Mouse (Mus musculus): ENCODE measurements around the gene Fnbp1.

Fnbp1 gene

GRCm38 (mm10) chr2:31067696-31068245, 74.0 kb downstream of the Fnbp1 start:
- DNase-seq (ENCODE audit: low read depth, low spot score), result no peak

- no peak for DNase-seq (ENCODE audit: low read depth, low spot score)
Measured at GRCm38 (mm10) chr2:31067059-31067595, 74.7 kb downstream of the Fnbp1 start.

GRCm38 (mm10) chr2:31066019-31066789, 75.6 kb downstream of the Fnbp1 start:
- DNase-seq (ENCODE audit: low read depth, low spot score), result no peak

GRCm38 (mm10) chr2:31061868-31062628, 79.8 kb downstream of the Fnbp1 start:
- DNase-seq (ENCODE audit: low read depth, low spot score), result no peak

GRCm38 (mm10) chr2:31060787-31061730, 80.7 kb downstream of the Fnbp1 start:
- no peak for DNase-seq (ENCODE audit: low read depth, low spot score)

GRCm38 (mm10) chr2:31060271-31060670, 81.5 kb downstream of the Fnbp1 start:
- DNase-seq (ENCODE audit: low read depth, low spot score), result no peak

GRCm38 (mm10) chr2:31058443-31058842, 83.4 kb downstream of the Fnbp1 start:
- no peak for DNase-seq (ENCODE audit: low read depth, low spot score)

- no peak for DNase-seq (ENCODE audit: low read depth, low spot score)
Measured at GRCm38 (mm10) chr2:31057549-31058177, 84.1 kb downstream of the Fnbp1 start.

GRCm38 (mm10) chr2:31056070-31056469, 85.7 kb downstream of the Fnbp1 start:
- no peak for DNase-seq (ENCODE audit: low read depth, low spot score)

- no peak for DNase-seq (ENCODE audit: low read depth, low spot score)
Measured at GRCm38 (mm10) chr2:31053851-31054340, 87.9 kb downstream of the Fnbp1 start.

- no peak for DNase-seq (ENCODE audit: low read depth, low spot score)
Measured at GRCm38 (mm10) chr2:31053426-31053825, 88.4 kb downstream of the Fnbp1 start.

GRCm38 (mm10) chr2:31052441-31052840, 89.4 kb downstream of the Fnbp1 start:
- no peak for DNase-seq (ENCODE audit: low read depth, low spot score)

- DNase-seq (ENCODE audit: low read depth, low spot score), result no peak
Measured at GRCm38 (mm10) chr2:31048037-31048436, 93.8 kb downstream of the Fnbp1 start.

GRCm38 (mm10) chr2:31043856-31044255, 98.0 kb downstream of the Fnbp1 start:
- no peak for DNase-seq (ENCODE audit: low read depth, low spot score)

- no peak for DNase-seq (ENCODE audit: low read depth, low spot score)
Measured at GRCm38 (mm10) chr2:31042881-31043280, 98.9 kb downstream of the Fnbp1 start.

GRCm38 (mm10) chr2:31041386-31041785, 100.4 kb downstream of the Fnbp1 start:
- no peak for DNase-seq (ENCODE audit: low read depth, low spot score)

- no peak for DNase-seq (ENCODE audit: low read depth, low spot score)
Measured at GRCm38 (mm10) chr2:31040487-31040886, 101.3 kb downstream of the Fnbp1 start.

GRCm38 (mm10) chr2:31040043-31040442, 101.8 kb downstream of the Fnbp1 start:
- no peak for DNase-seq (ENCODE audit: low read depth, low spot score)

GRCm38 (mm10) chr2:31036811-31037210, 105.0 kb downstream of the Fnbp1 start:
- DNase-seq (ENCODE audit: low read depth, low spot score), result no peak

- DNase-seq (ENCODE audit: low read depth, low spot score), result no peak
Measured at GRCm38 (mm10) chr2:31031972-31032371, 109.8 kb downstream of the Fnbp1 start.

GRCm38 (mm10) chr2:31026642-31027041, 115.2 kb downstream of the Fnbp1 start:
- no peak for DNase-seq (ENCODE audit: low read depth, low spot score)

Measured in embryo, embryonic 11.5 days (tissue).